Mouse (Mus musculus) left cerebral cortex, adult 11 months (tissue): Measurements from ENCODE around the gene Cd5.

Source experiments
- DNase-seq: peaks from one replicate; pipeline ENCODE4 v3.0.0; 2022; ENCODE audit warnings: low spot score

Gene Cd5

DNA sequence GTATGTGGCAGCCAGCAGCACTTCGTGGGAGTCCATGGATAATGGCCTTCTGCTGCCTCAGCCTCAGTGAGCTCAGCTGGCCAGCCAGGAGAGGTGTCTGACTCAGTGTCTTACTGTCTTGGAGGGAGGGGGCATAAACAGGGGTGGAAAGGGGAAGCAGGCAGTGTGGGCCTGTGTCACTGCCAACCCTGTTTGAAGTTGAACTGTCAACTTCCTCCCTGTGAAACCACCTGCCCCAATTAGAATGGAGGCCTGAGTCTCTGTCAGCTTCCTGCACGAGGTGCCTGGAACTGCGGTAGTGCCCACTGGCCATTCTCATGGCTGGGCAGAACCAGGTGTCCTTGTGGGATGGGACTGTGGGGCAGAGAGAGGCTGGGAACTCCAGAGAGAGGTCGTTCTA is at the start of gene Cd5:
Cd5 (minus strand) TSS at position 192 of the 400 bp plus-strand sequence.
- no peak for DNase-seq

- no peak for DNase-seq
These were observed 49.4 kb upstream of the Cd5 start for GRCm38 (mm10) chr19:10788242-10788641.

GRCm38 (mm10) chr19:10787406-10787805 is 48.6 kb upstream of the Cd5 start:
- no peak for DNase-seq

GRCm38 (mm10) chr19:10786753-10787152 is 48.0 kb upstream of the Cd5 start:
- no peak for DNase-seq

DNA sequence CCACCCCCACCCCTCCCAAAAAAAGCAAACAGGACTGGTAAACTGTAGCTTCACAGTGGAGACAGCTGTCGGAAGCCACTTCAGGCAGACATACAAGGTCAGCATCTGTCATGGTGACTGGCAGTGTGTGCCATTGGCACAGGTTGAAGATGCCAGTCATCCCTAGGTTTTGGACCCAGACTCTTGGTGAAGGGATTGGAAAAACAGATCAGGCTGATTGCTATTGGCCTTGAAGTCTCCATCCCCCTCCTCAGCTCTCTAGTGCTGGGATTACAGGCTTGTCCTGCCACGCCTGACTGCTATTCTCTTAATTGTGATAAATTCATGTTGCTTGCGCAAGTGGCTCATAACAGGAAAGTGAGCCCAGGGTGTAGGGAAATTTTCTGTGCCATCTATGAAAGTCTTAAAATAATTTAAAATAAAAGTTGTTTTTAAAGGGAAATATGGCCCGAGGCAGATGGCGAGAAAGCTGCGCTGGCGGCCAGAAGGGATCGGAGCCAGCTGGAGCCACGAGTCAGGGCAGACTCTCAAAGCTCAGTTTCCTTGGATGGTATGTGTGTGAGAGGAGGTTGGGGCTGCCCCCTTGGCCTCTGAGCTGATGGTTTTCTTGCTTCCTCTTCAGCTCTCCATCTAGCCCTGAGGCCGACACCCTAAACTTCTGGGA is 46.1 kb upstream of the Cd5 start:
- DNase-seq: no peak

GRCm38 (mm10) chr19:10784061-10784460 is 45.3 kb upstream of the Cd5 start:
- DNase-seq: no peak

DNA sequence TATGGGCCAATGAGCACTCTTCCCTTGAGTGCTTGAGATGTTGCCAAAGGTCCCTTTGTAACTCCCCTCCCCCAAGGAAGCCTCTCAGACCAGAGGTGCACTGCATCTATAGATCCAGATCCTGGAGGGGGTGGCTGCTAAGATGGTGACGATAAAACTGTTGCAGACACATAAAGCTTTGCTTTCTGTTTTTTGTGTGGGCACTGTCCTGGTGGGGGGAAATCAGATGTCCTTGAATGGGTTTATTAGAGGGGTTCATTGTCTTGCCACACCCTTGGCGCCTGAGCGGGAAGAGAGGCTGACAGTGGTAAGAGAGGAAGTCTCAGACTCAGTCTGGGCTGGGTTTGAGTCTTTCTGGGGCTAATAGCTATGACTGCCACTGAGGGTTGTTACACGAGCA is 44.4 kb upstream of the Cd5 start:
- no peak for DNase-seq

DNA sequence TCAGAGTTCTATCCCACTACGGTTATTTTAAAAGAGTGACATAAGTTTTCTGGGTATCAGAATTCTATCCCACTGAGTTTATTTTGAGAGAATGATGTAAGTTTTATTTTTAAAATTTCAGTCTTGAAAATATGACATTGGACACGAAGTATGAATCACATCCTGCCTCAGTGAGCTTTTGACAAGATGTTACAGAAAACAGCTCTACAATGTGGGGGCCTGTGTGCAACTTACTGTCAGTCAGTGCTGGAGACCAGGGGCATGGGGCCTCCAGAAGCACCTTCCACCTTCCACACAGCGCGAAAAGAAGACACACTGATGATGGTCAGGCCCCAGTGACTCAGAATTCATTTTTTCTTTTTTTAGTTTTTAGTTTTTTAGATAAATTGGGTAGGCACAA is 42.8 kb upstream of the Cd5 start:
- no peak for DNase-seq

DNA sequence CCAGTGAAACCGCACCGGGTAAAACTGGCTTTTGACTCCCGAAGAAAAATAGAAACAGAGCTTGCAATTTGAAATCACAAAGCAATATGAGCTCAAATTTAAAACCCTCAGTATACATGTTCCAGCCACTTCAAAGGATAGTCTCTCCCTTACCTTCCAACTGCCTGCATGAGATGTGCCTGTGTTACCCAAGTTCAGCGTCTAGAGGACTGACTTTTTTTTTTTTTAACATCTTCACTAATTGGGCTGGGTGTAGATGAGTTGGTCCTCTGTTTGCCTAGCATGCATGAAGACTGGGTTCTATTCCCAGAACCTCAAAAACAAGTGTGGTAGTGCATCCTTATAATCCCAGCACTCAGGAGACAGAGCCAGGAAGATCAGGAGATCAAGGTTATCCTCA is 38.1 kb upstream of the Cd5 start:
- DNase-seq: no peak

- DNase-seq: no peak
These were observed 35.3 kb upstream of the Cd5 start for GRCm38 (mm10) chr19:10774141-10774540.

GRCm38 (mm10) chr19:10773384-10773783 is 34.6 kb upstream of the Cd5 start:
- no peak for DNase-seq

DNA sequence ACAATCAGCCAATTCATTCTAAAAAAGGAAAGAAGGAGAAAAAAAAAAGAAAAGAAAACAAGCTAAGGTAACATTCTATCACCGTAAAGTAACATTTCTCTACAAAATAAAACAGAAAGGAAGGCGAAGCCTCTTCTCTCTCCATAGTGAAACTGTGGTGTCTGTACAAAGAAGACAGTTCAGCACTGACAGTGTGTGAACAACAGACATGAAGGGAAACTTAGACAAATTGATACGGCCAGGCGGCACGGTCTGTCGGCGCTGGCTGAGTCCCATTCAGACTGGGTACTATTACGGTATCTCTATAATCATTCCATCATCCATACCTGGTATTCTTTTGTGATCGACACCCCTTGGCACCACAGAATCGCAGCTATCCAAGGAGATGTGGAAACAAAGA is 34.1 kb upstream of the Cd5 start:
- no peak for DNase-seq

- DNase-seq: no peak
These were observed 33.2 kb upstream of the Cd5 start for GRCm38 (mm10) chr19:10771995-10772394.

DNA sequence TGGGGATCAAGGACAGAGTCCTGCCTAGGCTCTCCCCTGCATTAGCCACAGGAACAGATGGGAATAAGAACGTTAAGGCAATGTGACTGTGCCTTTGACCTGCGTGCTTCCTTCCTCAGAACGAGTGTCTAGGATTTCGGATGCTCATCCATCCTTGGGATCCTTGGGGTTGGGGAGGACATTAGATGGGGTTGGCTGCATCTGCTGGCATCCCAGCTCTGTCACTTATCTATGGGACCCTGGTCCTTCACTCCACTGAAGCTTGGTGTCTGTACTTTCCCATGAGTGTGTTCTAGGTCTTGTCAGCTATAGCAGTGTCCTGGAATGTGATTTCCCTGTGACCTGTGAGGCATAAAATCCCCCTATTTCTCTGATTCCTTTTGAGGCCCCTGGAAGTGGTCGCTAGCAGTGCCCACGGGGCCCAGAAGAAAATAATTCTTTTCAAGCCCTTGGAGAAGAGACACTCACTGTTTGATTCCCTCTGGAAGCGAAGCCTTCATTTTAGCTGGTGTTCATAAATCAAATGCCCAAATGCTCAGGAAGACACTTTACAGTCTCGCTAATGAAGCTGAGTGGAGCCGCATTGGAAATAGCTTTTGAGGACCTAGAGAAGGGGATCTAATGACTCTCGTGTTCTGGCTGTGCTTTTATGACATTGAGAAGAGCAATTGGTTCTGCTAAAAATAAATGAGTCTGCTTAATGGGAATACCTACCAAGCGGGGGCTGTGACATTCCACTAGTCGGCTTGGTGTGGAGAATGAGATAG is 30.8 kb upstream of the Cd5 start:
- DNase-seq: no peak

DNA sequence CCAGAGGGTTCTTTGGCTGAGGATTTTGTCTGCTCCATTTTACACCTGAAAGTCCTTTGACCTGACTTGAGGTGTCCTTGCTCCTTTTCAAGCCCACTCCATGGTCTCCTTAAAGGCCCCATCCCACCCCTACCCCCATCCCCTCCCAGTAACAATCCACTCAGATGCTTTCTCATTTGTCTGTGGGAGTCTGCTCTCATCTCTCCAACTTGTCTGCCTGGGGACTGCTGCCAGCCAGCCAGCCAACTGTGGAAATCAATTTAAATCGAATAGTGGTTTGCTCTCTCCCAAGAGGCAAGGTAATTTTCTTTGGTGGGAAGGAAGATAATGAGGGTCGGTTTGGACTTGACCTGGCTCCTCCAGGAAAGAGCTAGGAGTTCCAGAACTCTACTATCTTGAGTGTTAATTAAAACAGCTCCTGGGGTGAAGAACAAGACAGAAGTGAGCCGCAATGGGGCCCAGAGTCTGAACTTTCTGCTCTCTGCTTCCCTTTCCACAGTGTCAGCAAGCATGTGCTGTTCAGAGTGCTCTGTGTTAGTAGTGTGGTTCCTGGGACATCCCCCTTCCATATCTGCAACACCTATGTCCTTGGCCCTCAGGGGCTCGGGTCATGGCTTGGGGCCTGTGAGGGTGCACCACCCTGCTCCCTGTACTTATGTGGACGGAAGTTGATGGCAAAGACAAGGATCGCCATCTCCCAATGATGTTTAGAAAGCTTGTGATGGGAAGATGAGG is 30.1 kb upstream of the Cd5 start:
- DNase-seq: no peak

- DNase-seq: no peak
These were observed 28.8 kb upstream of the Cd5 start for GRCm38 (mm10) chr19:10767631-10768030.

DNA sequence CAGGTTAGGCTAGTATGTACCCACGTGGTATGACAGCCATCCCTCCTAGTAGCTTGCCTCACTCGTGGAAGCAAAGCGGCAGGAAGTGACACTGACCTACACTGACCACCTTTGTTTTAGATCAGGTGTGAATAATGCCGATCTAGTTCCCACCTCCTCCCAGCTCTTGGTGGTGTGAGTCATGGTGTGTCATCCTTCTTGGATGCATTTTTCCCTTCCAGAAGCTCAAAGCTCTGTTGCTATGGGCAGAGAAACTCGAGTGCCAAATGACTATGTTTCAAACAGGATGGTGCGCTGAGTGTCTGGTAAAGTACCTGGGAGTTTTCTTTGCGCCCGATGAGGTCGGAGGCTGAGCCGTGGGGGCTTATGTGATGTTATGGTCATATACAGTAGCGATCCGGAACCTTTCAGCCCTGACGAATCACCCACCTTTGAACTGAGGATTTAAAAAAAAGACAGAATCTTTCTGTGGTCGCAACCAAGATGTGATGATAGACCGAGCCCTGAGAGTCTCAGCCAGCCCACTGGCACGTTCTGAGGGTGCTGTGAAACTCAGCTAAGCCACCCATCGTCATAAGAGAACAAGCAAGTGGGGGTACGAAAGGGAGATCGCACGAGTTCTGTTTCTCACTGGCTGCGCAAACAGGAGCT is 24.7 kb upstream of the Cd5 start:
- DNase-seq: no peak

- DNase-seq: no peak
These were observed 23.7 kb upstream of the Cd5 start for GRCm38 (mm10) chr19:10762468-10762867.

DNA sequence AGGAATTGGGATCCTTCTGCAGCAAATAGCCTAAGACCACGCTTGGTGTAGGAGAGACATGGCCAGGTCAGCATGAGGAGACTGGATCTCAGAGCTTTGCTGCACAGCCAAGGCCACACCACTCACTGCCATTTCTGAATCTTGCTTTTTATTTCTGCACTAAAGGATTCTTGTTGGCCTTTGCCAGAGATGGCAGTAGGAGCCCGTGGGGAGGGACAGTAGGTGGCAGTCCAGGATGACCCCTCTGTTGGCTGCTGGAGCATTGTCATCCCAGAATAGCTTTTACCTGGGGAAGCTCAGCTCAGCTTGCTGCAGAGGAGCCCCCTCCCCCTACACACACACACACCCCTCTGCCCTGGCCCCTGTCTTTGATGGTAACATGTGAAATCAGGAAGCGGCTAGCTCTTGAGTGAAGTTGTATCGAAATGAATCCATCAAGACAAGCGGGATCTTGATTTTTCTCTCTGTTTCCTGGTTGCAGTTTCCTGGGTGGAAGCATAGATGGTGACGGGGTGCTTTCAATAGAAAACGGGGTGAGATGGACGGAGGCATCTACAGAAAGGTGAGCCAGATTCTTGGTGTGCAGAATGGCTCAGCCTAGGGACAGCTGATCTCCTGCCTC is 23.1 kb upstream of the Cd5 start:
- no peak for DNase-seq

- DNase-seq: no peak
These were observed 21.4 kb upstream of the Cd5 start for GRCm38 (mm10) chr19:10759983-10760831.

DNA sequence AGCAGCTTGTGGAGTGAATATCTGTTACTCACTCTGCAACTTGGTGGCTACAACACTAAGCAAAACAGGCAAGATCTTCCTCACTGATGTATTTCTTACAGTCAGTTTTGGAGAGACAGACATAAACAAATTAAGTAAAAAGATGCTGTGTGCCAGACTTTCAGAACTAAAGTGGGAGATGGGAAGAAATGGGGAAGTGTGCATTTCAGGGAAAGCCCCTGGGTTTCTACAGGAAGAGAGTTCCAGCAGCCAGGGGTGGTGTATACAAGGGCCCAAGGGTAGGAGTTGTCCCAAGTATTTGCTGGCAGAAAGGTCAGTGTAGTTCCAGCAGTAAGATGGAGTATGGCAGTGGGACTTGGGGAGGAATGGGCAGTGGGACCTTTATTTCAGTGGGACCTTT is 20.7 kb upstream of the Cd5 start:
- DNase-seq: no peak
